Mouse (Mus musculus) stomach, embryonic 16.5 days (tissue): ENCODE results near the gene Lnpep. TPM values are rescaled to one million over a fixed set of nuclear protein-coding genes. Genes with fewer than 3 reads are reported as not detected.
A peak's percentile ranks its signal among the peaks of the same experiment; 100 is the strongest.
"Not testable (repeated sequence)": the region's sequence is repeated elsewhere in the genome, so short reads cannot be mapped to it uniquely, and the experiment has no call there.

ENCODE experiments used
- ATAC-seq: fragments of 200-750 bp; cut with Nextera tagmentation; 2 replicates; pipeline ENCODE4 v1.8.0; 2017; ENCODE audit warnings: moderate number of reproducible peaks, moderate TSS enrichment; ENCODE audit not compliant: insufficient read depth, low FRiP score
- H3K27ac ChIP-seq: fragments of 300-500 bp; sonication (generic); 2 replicates; pipeline ENCODE4 v1.5.1; 2014; ENCODE audit warnings: low read length
- H3K27me3 ChIP-seq: fragments of 300-500 bp; sonication (generic); 2 replicates; pipeline ENCODE4 v1.6.1; 2014; ENCODE audit warnings: low read length, control low read depth, mixed read lengths; ENCODE audit not compliant: control insufficient read depth, insufficient read depth
- H3K36me3 ChIP-seq: fragments of 300-500 bp; sonication (generic); 2 replicates; pipeline ENCODE4 v1.6.1; 2014; ENCODE audit warnings: low read length; ENCODE audit not compliant: control insufficient read depth, insufficient read depth
- H3K4me1 ChIP-seq: fragments of 300-500 bp; sonication (generic); 2 replicates; pipeline ENCODE4 v1.6.1; 2014; ENCODE audit warnings: low read length, control low read depth, mixed read lengths; ENCODE audit not compliant: control insufficient read depth, insufficient read depth
- H3K4me2 ChIP-seq: fragments of 300-500 bp; sonication (generic); 2 replicates; pipeline ENCODE4 v1.6.1; 2014; ENCODE audit warnings: low read depth, low read length, mixed read lengths
- H3K4me3 ChIP-seq: fragments of 300-500 bp; sonication (generic); replicated peaks from 2 replicates; pipeline ENCODE4 v1.5.1; 2014; ENCODE audit warnings: mild to moderate bottlenecking, low read length
- H3K9ac ChIP-seq: fragments of 300-500 bp; sonication (generic); 2 replicates; pipeline ENCODE4 v1.6.1; 2014; ENCODE audit warnings: low read length
- H3K9me3 ChIP-seq: fragments of 300-500 bp; sonication (generic); replicated peaks from 2 replicates; pipeline ENCODE4 v1.6.1; 2016; ENCODE audit warnings: low read length, control low read depth; ENCODE audit not compliant: control insufficient read depth
- WGBS: fragments of 180-500 bp; shearing (Covaris S2); extraction: QIAGEN DNeasy Blood & Tissue Kit; methylation state at CpG from one replicate; pipeline ENCODE4 v1.1.7; 2014; 5-methylcytosine and 5-hydroxymethylcytosine counted together
- polyA plus RNA-seq: library from polyadenylated mRNA; unstranded; fragments of >200 nt; fragmentation: Nextera tagmentation; extraction: Ambion mirVana; gene quantifications from 2 replicates; pipeline ENCODE4 v1.2.1, GENCODE M21; 2015

The Lnpep gene
- polyA plus RNA-seq, 1 experiment from 2014 or later, result 10.1 TPM

- 87% methylated on average over 7 of the region's 7 CpGs for WGBS
Observed at GRCm38 (mm10) chr17:17628237-17628879, 3.5 kb upstream of the Lnpep start.

GRCm38 (mm10) chr17:17627558-17627957 lies 2.7 kb upstream of the Lnpep start:
- no peaks in the 10 kb centered on the region for H3K36me3 ChIP-seq
- H3K9me3 ChIP-seq, result no peaks in the 10 kb centered on the region
- peaks cover 11% of the 10 kb centered on the region for H3K4me1 ChIP-seq
- 86% methylated on average over 2 of the region's 2 CpGs for WGBS
- no peaks in the 10 kb centered on the region for H3K27me3 ChIP-seq
- no peak overlapping the region for H3K4me2 ChIP-seq
- no peak for ATAC-seq
- no peak overlapping the region for H3K9ac ChIP-seq
- H3K4me3 ChIP-seq, result no peak overlapping the region
- no peak overlapping the region for H3K27ac ChIP-seq

More at GRCm38 (mm10) chr17:17628237-17628879, 3.5 kb upstream of the Lnpep start:
- not testable (repeated sequence) for H3K4me3 ChIP-seq, H3K9ac ChIP-seq, H3K4me1 ChIP-seq, H3K27ac ChIP-seq, H3K36me3 ChIP-seq, H3K9me3 ChIP-seq, H3K4me2 ChIP-seq, H3K27me3 ChIP-seq, ATAC-seq

GRCm38 (mm10) chr17:17625887-17626679 lies 1.2 kb upstream of the Lnpep start:
- Histone ChIP-seq H3K36me3 (no peaks in the 10 kb centered on the region), H3K9me3 (no peaks in the 10 kb centered on the region), H3K4me3 (peak overlapping the region; percentile 97), H3K27me3 (no peaks in the 10 kb centered on the region), H3K27ac (peak overlapping the region; percentile 99), H3K4me1 (peaks cover 11% of the 10 kb centered on the region), H3K4me2 (peak overlapping the region; percentile 73), H3K9ac (peak overlapping the region; percentile 86)
- WGBS, result 29% methylated on average over 7 of the region's 7 CpGs
- ATAC-seq, result no peak

- Histone ChIP-seq H3K4me3 (peak overlapping the region; percentile 97), H3K27ac (peak overlapping the region; percentile 99), H3K4me2 (peak overlapping the region; percentile 75), H3K4me1 (peaks cover 11% of the 10 kb centered on the region), H3K9me3 (no peaks in the 10 kb centered on the region), H3K27me3 (no peaks in the 10 kb centered on the region), H3K36me3 (no peaks in the 10 kb centered on the region), H3K9ac (peak overlapping the region; percentile 86)
- under 1% methylated on average over 51 of the region's 51 CpGs for WGBS
- peak; percentile 97 for ATAC-seq
Observed at GRCm38 (mm10) chr17:17624421-17624956, 361 bp downstream of the Lnpep start.

- WGBS, result under 1% methylated on average over 42 of the region's 42 CpGs
Observed at GRCm38 (mm10) chr17:17623890-17624420, 895 bp downstream of the Lnpep start.

GRCm38 (mm10) chr17:17623221-17623889 lies 1.5 kb downstream of the Lnpep start:
- H3K27me3 ChIP-seq, result no peaks in the 10 kb centered on the region
- no peaks in the 10 kb centered on the region for H3K9me3 ChIP-seq
- peaks cover 13% of the 10 kb centered on the region for H3K4me1 ChIP-seq
- 4% methylated on average over 7 of the region's 7 CpGs for WGBS
- peak overlapping the region; percentile 75 for H3K4me2 ChIP-seq
- peak overlapping the region; percentile 86 for H3K9ac ChIP-seq
- H3K36me3 ChIP-seq, result no peaks in the 10 kb centered on the region
- peak overlapping the region; percentile 97 for H3K4me3 ChIP-seq
- H3K27ac ChIP-seq, result peak overlapping the region; percentile 99
- no peak for ATAC-seq

More at GRCm38 (mm10) chr17:17623890-17624420, 895 bp downstream of the Lnpep start:
- Histone ChIP-seq H3K4me1 (peaks cover 11% of the 10 kb centered on the region), H3K9ac (peak overlapping the region; percentile 86), H3K9me3 (no peaks in the 10 kb centered on the region), H3K4me2 (peak overlapping the region; percentile 75), H3K27ac (peak overlapping the region; percentile 99), H3K36me3 (no peaks in the 10 kb centered on the region), H3K27me3 (no peaks in the 10 kb centered on the region), H3K4me3 (peak overlapping the region; percentile 97)
- ATAC-seq, result no peak

- Histone ChIP-seq H3K4me3 (no peak overlapping the region), H3K27ac (no peak overlapping the region), H3K9me3 (no peaks in the 10 kb centered on the region), H3K36me3 (no peaks in the 10 kb centered on the region), H3K4me1 (peaks cover 17% of the 10 kb centered on the region), H3K4me2 (no peak overlapping the region), H3K27me3 (no peaks in the 10 kb centered on the region), H3K9ac (no peak overlapping the region)
- 100% methylated on average over 1 of the region's 1 CpGs for WGBS
- no peak for ATAC-seq
Observed at GRCm38 (mm10) chr17:17622576-17622975, 2.3 kb downstream of the Lnpep start.

GRCm38 (mm10) chr17:17621586-17621985 lies 3.3 kb downstream of the Lnpep start:
- 63% methylated on average over 3 of the region's 3 CpGs for WGBS
- H3K4me3 ChIP-seq, result no peak overlapping the region
- ATAC-seq, result no peak

More at GRCm38 (mm10) chr17:17621586-17621985, 3.3 kb downstream of the Lnpep start:
- Histone ChIP-seq H3K27me3 (no peaks in the 10 kb centered on the region), H3K4me1 (peaks cover 17% of the 10 kb centered on the region), H3K9ac (no peak overlapping the region), H3K27ac (no peak overlapping the region), H3K9me3 (no peaks in the 10 kb centered on the region), H3K4me2 (no peak overlapping the region), H3K36me3 (no peaks in the 10 kb centered on the region)
